Mouse (Mus musculus): ENCODE measurements at regions not wholly inside any gene's neighbourhood (a gene's known extent, or its start where the extent isn't known, plus 50 kb on each side); places are given as distances from the start of the nearest gene placed in this dataset.
"Not testable (repeated sequence)": the region's sequence is repeated elsewhere in the genome, so short reads cannot be mapped to it uniquely, and the experiment has no call there.

GRCm38 (mm10) chr10:86636953-86637376 lies 68.3 kb downstream of the Hsp90b1 start:
- peak; percentile 82 for DNase-seq

GRCm38 (mm10) chr10:86636515-86636914 lies 68.8 kb downstream of the Hsp90b1 start:
- not testable (repeated sequence) for DNase-seq

GRCm38 (mm10) chr10:86626734-86627133 lies 78.6 kb downstream of the Hsp90b1 start:
- DNase-seq = not testable (repeated sequence)

- not testable (repeated sequence) for DNase-seq
Measured at GRCm38 (mm10) chr10:86617958-86618664, 87.2 kb downstream of the Hsp90b1 start.

GRCm38 (mm10) chr10:86612341-86612740 lies 93.0 kb downstream of the Hsp90b1 start:
- DNase-seq = not testable (repeated sequence)

GRCm38 (mm10) chr10:86610027-86610426 lies 95.3 kb downstream of the Hsp90b1 start:
- not testable (repeated sequence) for DNase-seq

- DNase-seq = peak; percentile 4
Measured at GRCm38 (mm10) chr10:86600843-86601242, 102.1 kb upstream of the Syn3 start.

DNA sequence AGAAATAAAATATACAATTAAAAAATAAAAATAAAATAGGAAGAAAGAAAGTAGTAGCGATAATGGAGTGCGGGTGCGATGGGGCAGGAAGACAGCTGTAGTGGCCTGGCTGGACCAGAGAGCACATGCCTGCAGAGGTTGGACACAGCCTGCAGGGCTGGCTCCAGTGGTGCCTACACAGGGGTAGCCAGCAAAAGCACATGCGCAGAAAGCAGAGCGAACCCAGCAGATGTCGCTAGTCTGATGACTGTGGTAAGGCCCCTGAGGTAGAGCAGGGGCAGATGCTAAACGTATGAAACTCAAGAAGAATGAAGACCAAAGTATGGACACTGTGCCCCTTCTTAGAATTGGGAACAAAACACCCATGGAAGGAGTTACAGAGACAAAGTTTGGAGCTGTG lies 101.3 kb upstream of the Syn3 start:
- peak; percentile 8 for DNase-seq

DNA sequence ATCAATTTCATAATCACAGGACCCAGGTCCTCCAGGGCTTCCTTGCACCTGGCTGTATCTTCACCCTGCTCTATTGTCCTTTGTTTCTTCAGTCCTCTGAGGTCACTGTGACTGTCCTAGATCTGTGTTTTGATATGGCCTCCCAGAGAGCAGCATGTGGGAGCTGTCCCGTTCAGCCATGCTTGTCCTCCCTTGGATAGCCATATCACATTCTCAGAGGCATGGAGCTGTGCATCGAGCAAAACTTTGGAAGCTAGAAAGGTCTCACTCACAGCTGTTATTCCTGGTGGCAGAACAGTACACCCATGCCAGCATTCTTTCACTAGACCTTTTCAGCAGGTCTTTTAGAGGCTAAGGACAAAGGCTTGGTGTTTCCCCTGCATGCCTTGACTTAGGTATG lies 91.5 kb upstream of the Syn3 start:
- DNase-seq = not testable (repeated sequence)

DNA sequence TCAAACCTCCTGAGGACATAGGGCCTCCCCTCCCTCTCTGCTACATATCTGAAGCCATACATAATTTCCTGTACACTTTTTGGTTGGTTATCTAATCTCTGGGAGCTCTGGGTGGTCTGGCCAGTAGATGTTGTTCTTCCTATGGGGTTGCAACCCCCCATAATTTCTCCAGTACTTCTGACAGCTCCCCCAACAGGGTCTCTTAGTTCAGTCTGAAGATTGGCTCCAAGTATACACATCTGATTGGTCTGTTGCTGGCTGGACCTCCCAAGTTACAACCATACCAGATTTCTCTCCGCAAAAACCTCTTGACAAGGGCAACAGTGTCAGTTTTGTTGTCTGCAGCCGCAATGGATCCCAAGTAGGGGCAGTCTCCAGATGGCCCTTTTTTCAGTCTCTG lies 68.2 kb upstream of the Syn3 start:
- DNase-seq = not testable (repeated sequence)

GRCm38 (mm10) chr10:86555843-86556242 lies 57.1 kb upstream of the Syn3 start:
- peak; percentile 45 for DNase-seq
